Mouse (Mus musculus) heart, adult 2 months (tissue): ENCODE measurements at regions not wholly inside any gene's neighbourhood (a gene's known extent, or its start where the extent isn't known, plus 50 kb on each side); places are given as distances from the start of the nearest gene placed in this dataset.

Experiments used
- CTCF ChIP-seq: fragments of 200-600 bp; IDR thresholded peaks from 2 replicates; pipeline ENCODE4 v1.8.1; 2022; ENCODE audit warnings: antibody characterized with exemption, mild to moderate bottlenecking, moderate library complexity
- EP300 ChIP-seq: fragments of 200-500 bp; IDR thresholded peaks from 2 replicates; pipeline ENCODE4 v1.6.1; 2011; ENCODE audit warnings: low read depth, low read length, control low read depth; ENCODE audit not compliant: insufficient read depth
- POLR2A ChIP-seq: fragments of 200-500 bp; IDR thresholded peaks from 2 replicates; pipeline ENCODE4 v1.6.1; 2011; ENCODE audit warnings: mild to moderate bottlenecking, low read depth, low read length, control low read depth; ENCODE audit not compliant: insufficient read depth

GRCm38 (mm10) chr2:34079282-34079681 lies 191.5 kb upstream of the Mvb12b start:
- TF ChIP-seq POLR2A (no peak), CTCF (no peak), EP300 (no peak)
